Mouse (Mus musculus) MEL-GATA-1-ER (cell line): ENCODE data around the gene Trim33.

Experiments
- DNase-seq: peaks from one replicate; pipeline ENCODE4 v3.0.0-alpha.2; 2012; ENCODE audit warnings: low read depth; ENCODE audit errors: extremely low read depth

Gene Trim33

DNA sequence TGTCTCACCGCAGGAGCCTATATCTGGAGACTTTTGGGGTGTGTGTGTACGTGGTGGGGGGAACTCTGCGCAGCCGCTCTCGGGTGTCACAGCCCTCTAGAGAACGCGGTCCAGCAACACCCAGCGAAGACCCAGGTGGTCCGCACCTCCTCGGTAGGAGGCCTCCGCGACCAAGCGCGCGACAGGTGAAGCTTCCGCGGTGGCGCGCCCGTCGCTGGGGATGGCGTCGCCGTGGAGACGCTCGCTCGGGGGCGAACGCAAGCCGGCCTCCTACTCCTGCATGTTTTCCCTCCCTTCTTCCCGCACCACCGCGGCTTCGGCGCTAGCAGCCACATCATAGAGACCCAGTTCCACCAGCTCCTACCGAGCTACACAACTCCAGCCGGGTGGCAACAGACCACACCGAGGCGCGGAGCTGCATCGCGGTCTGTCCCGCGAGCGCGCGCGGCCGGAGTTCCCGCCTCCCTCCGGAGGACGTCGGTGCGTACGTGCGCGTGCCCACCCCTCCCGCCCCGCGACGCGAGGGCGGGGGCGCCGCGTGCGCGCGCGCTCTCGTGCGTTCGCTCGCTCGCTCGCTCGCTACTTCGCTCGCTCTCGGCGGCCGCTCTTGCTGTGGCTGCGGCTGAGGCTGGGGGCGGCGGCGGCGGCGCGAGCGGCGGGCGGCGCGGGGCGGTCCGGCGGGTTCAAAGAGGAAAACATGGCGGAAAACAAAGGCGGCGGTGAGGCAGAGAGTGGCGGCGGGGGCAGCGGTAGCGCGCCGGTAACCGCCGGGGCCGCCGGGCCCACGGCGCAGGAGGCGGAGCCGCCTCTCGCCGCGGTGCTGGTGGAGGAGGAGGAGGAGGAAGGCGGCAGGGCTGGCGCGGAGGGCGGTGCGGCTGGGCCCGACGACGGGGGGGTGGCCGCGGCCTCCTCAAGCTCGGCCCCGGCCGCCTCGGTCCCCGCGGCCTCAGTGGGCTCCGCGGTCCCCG, at the start of gene Trim33:
Gene Trim33, plus strand, starts transcription at position 112 of the 968 bp plus-strand sequence.
- peak; percentile 87 for DNase-seq

- no peak for DNase-seq
Measured at GRCm38 (mm10) chr3:103232398-103232797, 46.7 kb upstream of the Trim33 start.

DNA sequence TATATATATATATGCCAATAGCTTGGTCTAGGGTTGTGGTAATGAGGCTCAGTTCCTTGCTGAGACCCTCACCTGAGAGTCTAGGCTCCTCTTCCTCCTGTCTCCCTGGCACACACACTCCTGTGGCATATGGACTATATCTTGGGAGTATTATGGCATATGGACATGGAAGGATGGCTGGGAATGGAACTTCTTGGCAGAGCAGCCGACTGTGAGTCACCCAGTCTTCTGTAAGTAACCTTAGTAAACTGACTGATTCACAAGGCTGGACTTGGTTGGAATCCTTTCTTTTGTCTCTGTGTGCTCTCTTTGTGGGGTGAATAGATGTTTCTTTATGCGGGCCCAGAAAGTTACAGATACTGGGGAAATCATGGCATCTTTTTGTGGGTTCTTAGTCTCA, 37.6 kb upstream of the Trim33 start:
- DNase-seq = no peak

DNA sequence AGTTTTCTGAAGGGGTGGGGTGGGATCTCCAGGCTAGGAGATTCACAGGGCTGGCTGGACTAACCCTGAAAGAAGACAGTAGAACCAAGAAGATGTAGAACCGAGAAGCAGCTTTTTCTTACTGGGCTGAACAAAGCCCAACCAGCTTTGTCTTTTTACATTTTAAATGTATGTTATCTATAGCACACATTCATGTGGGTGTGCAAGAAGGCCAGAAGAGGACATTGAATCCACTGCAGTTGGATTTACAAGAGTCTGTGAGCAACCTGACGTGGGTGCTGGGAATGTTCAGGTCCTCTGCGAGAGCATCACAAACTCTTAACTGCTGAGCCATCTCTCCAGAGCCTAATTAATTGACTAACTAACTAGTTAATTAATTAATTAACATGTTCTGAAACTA, 36.9 kb upstream of the Trim33 start:
- DNase-seq = no peak

- no peak for DNase-seq
Measured at GRCm38 (mm10) chr3:103243491-103243890, 35.6 kb upstream of the Trim33 start.

- DNase-seq = no peak
Measured at GRCm38 (mm10) chr3:103246627-103247260, 32.3 kb upstream of the Trim33 start.

GRCm38 (mm10) chr3:103256089-103256819, 22.8 kb upstream of the Trim33 start:
- peak; percentile 52 for DNase-seq

DNA sequence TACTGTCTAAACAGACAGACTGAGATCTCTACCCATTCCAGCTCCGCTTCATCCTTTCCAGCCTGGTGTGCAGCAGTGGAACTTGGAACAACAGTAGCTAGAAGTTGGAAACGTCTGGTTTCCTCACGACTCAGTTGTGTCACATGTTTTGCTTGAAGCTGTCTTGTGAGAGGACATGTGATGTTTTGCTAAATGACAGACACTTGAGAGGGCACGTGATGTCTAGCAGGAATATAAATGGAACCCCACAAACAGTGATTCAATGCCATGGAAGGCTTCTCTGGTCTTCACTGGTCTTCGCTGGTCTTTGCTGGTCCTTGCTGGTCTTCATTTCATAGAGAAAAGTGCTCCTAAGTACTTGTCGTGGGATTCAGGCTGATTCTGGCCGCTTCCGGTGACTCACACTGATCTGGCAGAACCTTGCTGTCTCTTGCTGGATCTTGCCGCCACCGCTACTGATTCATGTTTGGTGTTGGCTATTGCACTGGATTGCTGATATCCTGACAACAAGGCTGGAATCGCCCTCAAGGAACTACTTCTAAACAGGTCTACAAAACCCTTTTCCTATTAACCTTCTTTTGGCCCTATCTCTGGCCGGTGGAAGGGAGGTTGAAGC, 16.2 kb upstream of the Trim33 start:
- DNase-seq = no peak

GRCm38 (mm10) chr3:103278561-103279181, 422 bp upstream of the Trim33 start:
- DNase-seq = peak; percentile 95

- DNase-seq = peak; percentile 54
Measured at GRCm38 (mm10) chr3:103280241-103280761, 1.2 kb downstream of the Trim33 start.

DNA sequence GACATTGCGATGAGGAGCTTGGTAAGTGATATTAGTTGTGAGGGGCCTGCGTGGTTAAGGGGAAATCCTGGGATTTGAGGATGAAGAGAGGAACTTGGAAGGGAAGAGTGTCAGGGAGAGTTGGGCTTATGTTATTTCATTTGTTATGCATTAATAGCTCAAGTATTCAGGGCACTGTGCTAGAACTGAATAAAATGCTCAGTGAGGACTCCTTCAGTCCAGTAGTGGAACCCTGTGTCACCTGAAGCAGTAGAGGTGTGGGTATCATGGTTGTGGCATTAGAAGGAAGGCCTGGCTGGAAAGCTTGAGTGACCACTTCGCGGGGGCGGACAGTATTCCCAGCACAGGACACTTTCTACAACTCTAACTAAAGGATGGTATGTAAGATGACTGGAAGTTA, 1.8 kb downstream of the Trim33 start:
- DNase-seq = no peak

- no peak for DNase-seq
Measured at GRCm38 (mm10) chr3:103288761-103289160, 9.7 kb downstream of the Trim33 start.

- no peak for DNase-seq
Measured at GRCm38 (mm10) chr3:103291087-103291486, 12.0 kb downstream of the Trim33 start.

- DNase-seq = no peak
Measured at GRCm38 (mm10) chr3:103305411-103305982, 26.4 kb downstream of the Trim33 start.

DNA sequence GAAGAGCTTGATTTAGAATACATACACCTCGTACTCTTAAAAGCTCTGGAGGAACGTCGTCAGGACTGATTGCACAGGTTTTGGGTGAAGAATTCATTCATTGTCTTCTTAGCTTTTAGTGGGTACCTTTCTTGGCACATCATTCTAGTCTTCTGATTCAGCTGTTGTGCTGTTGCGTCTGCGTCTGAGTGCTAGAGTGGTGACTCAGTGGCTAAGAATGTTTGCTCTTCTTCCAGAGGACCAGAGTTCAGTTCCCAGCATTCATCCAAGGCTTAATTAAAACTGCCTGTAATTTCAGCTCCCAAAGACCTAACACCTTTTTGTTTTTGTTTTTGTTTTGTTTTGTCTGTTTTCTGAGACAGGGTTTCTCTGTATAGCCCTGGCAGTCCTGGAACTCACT, 30.2 kb downstream of the Trim33 start:
- DNase-seq = no peak

GRCm38 (mm10) chr3:103309750-103310149, 30.7 kb downstream of the Trim33 start:
- no peak for DNase-seq

DNA sequence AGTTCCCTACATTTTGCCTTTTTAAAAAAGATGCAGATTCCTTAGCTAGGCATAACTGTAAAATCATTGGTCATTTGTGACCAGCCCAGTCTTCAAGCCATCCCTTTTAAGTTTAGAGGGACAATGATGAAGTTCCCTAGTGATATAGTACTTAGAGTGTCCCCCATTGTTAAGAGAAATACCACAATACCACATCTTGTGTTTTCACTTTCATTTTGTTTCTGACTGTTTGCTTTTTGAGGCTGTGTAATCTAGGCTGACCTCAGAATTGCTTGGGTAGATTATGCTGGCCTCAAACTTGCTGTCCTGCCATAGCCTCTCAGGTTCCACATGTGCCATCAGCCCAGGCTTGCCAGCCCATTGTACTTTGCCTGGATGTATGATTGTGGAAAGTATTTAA, 35.2 kb downstream of the Trim33 start:
- DNase-seq = no peak

- peak; percentile 23 for DNase-seq
Measured at GRCm38 (mm10) chr3:103335371-103335770, 56.3 kb downstream of the Trim33 start.

DNA sequence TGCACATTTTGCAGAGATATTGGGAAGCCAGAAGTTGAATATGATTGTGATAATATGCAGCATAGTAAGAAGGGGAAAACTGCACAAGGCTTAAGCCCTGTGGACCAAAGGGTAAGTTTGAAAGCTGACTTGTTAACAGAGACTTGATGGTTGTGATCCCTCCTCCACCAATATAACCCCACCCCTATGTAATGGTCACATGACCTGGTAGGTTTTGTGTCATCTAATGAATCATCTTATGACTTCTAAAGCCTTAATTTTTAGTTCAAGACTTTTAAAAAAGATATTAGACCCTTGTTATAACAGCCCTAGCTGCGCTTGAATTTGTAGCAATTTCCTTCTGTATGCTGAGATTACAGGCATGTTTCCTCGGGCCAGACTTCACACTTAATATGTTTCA, 67.6 kb downstream of the Trim33 start:
- DNase-seq = no peak

DNA sequence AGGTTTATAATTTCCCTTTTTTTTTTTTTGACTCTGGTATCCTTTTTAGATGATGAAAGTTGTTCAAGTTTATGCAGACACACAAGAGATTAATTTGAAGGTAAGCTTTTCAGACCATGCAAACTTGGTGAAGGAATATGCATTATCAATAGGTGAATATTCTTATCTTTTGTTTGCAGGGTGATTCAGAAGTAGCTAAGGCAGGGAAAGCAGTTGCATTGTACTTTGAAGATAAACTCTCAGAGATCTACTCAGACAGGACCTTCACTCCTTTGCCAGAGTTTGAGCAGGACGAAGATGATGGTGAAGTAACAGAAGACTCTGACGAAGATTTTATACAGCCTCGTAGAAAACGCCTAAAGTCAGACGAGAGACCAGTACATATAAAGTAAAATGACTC, 74.4 kb downstream of the Trim33 start:
- no peak for DNase-seq
